Mouse (Mus musculus): ENCODE measurements around the gene Trim54.

Gene Trim54

GRCm38 (mm10) chr5:31105814-31106335 is 10.6 kb upstream of the Trim54 start, which contains the start of gene Dnajc5g:
Gene Dnajc5g, plus strand, starts transcription at chr5:31106285.
- no peak for DNase-seq (ENCODE audit: low spot score)

- DNase-seq (ENCODE audit: low spot score) = no peak
Measured at GRCm38 (mm10) chr5:31108000-31108490, 8.5 kb upstream of the Trim54 start, which contains the start of gene Slc30a3. Gene Slc30a3, minus strand, starts transcription at chr5:31108237.

DNA sequence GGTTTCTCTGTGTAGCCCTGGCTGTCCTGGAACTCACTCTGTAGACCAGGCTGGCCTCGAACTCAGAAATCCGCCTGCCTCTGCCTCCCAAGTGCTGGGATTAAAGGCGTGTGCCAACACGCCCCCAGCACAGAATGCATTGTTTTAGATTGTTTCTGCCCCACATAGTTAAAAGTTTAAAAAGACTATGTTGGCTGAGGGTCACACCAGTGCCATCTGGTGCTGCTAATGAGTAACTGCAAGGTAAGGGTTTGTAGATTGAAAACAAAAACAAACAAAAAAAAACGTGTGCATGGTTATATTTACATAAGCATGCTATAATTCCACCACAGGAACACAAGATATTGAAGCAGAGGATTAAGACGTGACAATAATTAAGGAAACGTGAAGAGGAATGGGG is 5.7 kb upstream of the Trim54 start:
- no peak for DNase-seq (ENCODE audit: low spot score)

GRCm38 (mm10) chr5:31116912-31117311 is 400 bp downstream of the Trim54 start:
- no peak for DNase-seq (ENCODE audit: low spot score)

GRCm38 (mm10) chr5:31121111-31121510 is 4.6 kb downstream of the Trim54 start:
- no peak for DNase-seq (ENCODE audit: low spot score)

DNA sequence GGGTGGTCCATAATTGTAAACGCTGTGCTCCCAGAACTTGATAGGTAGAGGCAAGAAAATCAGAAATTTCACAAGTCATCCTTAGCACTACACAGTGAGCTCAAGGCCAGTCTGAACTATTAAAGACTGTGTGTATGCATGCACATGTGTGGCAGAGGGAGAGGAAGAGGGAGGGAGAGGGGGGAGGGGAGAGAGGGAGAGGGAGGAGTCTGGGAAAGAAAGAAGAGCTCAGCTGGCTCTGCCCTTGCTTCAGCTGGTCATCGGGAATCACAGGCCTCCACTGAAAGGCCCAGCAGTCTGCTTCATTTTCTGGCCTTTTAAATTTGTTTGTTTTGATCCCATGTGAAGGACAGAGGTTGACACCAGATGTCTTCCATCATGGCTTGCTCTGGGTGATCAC is 7.0 kb downstream of the Trim54 start:
- no peak for DNase-seq (ENCODE audit: low spot score)

DNA sequence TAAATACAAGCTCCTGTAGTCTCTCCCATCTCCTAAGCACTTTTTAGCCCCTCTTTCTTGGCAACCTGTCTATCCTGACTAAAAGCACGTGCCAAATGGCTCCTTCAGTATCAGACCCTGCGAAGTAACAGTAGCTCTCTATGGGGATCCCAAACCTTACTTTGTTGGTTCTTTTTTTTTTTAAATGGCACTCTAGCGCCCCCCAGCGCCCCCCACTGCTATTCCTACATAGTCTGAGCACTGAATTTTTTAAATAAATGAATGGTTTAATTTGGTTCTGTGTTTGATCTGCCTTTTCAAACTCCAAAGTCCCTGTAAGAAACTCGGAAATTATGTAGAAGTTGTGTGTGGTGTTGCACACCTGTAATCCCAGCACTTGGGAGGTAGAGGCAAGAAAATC is 9.5 kb downstream of the Trim54 start:
- no peak for DNase-seq (ENCODE audit: low spot score)

DNA sequence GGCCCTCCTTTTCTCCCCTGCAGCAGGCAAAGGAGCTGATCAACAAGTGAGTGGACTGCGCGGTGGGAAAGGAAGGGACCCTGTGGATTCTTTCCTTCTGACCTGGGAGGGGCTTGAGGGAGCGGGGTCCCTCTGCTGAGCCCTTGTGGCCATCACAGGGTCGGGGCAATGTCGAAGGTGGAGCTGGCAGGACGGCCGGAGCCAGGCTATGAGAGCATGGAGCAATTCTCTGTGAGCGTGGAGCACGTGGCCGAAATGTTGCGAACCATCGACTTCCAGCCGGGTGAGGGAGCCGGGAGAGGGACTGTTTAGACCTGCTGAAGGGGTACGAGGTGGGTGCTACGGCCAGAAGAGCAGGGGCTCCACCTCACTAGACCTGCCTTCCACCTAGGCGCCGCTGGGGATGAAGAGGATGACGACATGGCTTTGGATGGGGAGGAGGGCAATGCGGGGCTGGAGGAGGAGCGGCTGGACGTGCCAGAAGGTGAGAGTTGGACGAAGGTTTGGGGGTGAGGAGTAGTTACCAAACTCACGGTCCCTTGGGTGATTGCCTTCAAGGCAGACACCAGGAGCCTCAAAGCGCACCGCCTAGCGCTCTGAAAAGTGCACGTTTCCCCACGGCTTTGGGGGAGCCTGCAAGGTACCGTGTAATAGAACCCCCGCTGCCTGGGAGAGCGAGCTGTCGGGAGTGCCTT is 20.4 kb downstream of the Trim54 start:
- DNase-seq (ENCODE audit: low spot score) = no peak

GRCm38 (mm10) chr5:31137658-31138057 is 21.1 kb downstream of the Trim54 start:
- DNase-seq (ENCODE audit: low spot score) = no peak

DNA sequence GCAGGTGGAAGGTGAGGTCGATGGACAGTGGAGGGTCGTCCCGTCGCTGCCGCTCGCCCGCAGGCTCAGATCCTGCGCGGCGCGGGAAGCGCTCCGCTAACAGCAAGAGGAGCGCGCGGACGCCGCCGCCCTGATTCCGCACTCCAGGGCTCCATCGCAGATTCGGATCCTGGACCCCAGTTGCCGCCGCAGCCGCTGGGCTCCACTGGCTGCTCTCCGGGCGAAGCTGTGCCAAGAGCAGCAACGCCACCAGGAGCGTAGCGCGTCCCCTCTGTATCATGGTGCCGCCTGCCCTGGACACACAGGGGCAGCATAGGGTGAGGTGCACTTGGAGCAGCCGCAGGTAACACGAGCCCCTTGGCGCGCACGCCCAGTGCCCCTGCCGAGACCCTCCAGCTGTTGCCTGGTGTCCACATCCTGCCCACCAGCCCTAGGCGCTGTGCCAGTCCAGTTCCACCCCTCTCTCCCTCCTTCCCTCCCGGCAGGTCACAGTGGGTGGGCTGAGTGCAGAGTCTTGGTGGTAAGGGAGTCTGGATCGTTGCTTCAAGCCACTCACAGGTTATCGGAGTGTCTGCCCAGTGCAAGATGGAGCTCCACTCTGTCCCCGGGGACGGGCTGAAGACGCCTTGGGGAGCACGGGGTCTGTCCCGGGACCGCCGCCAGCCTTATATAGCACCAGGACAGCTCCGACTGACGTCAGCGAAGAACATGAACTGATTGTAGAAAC is 21.9 kb downstream of the Trim54 start, which contains the start of gene Ucn:
Ucn (minus strand) TSS at position 589 of the 727 bp plus-strand sequence.
- DNase-seq (ENCODE audit: low spot score) = no peak

DNA sequence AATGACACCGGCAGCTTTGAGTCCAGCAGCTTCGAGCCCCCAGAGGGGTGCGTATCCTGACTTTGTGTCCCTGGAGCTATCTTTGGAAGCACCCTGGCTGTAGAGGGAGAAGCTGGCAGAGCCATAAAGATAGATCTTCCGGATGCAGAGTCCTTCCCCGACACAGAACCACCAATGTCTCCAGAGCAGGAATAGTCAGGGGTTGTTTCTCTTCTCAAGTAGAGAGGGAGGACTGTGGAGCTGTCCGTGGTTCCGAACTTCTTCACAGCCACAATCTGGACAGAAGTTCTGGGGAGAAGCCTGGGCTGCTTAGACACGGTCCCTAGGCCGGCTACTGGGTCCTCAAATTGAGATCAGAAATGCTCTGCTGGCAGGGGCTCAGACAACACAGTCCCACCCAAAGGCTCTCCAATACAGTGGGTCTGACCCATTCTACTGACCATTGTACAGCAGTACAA is 22.5 kb downstream of the Trim54 start:
- no peak for DNase-seq (ENCODE audit: low spot score)

DNA sequence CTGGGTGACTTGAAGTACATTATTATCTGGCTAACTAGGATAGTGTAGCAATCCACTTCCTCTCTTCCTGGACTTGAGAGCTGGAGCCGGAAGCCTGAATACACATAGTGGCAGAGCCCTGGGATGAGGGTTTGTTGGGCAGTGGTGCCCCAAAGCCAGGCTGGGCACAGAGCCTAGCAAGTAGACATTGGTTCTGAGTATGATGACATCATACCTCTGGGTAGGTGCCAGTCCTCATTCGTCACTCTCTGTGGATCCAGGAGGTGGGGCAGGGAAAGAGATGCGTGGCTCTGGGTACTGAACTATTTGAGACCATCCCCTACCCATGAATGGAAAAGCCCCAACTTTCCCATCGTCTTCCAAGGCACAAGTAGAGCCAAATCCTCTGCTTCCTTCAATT is 33.3 kb downstream of the Trim54 start:
- no peak for DNase-seq (ENCODE audit: low spot score)

- no peak for DNase-seq (ENCODE audit: low spot score)
Measured at GRCm38 (mm10) chr5:31151746-31152145, 35.2 kb downstream of the Trim54 start.

DNA sequence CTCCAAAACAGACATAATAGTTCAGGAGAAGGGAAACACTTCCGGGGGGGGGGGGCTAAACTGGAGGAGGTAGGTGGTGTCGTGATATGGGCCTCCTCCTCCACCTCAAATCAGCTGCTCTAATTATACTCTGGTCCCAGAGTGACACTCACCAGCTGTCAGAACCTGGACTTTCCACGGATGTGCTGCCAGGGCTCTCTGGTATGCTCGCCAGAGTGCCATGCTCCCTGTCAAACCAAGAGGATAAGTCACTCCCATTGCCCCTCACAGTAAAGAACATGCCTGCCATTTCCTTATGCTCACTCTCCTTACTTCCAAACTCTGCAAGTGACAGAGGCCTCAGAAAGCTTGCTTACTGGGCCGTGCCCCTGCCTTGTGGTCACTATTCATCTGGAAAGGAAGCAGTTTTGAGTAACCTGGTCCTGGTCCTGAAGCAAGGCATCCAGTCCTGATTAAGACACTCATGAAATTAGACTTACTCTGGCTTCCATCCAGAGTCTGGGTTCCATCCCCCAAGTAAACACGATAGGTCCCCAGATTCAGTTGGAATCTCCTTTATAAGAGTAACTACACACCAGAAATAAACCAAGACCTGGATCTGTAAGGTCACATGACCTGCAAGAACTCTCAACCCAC is 37.1 kb downstream of the Trim54 start:
- DNase-seq (ENCODE audit: low spot score) = no peak

GRCm38 (mm10) chr5:31154152-31154553 is 37.6 kb downstream of the Trim54 start, which contains the start of gene Mpv17:
Gene Mpv17, minus strand, starts transcription at chr5:31154251.
- DNase-seq (ENCODE audit: low spot score) = peak; percentile 63

DNA sequence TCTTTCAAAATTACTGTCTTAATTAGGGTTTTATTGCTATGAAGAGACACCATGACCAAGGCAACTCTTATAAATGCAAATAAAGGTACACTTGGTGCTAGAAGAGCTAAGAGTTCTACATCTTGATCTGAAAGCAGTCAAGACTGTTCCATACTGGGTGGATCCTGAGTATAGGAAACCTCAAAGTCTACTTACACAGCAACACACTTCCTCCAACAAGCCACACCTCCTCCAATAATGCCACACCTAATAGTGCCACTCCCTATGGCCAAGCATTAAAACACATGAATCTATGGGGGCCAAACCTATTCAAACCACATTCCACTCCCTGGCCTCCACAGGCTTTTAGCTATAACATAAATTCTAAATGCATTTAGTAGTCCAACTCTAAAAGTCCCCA is 46.0 kb downstream of the Trim54 start:
- no peak for DNase-seq (ENCODE audit: low spot score)

- no peak for DNase-seq (ENCODE audit: low spot score)
Measured at GRCm38 (mm10) chr5:31164878-31165277, 48.4 kb downstream of the Trim54 start.

- DNase-seq (ENCODE audit: low spot score) = no peak
Measured at GRCm38 (mm10) chr5:31168630-31169029, 52.1 kb downstream of the Trim54 start.

GRCm38 (mm10) chr5:31179301-31179765 is 62.8 kb downstream of the Trim54 start:
- no peak for DNase-seq (ENCODE audit: low spot score)

DNA sequence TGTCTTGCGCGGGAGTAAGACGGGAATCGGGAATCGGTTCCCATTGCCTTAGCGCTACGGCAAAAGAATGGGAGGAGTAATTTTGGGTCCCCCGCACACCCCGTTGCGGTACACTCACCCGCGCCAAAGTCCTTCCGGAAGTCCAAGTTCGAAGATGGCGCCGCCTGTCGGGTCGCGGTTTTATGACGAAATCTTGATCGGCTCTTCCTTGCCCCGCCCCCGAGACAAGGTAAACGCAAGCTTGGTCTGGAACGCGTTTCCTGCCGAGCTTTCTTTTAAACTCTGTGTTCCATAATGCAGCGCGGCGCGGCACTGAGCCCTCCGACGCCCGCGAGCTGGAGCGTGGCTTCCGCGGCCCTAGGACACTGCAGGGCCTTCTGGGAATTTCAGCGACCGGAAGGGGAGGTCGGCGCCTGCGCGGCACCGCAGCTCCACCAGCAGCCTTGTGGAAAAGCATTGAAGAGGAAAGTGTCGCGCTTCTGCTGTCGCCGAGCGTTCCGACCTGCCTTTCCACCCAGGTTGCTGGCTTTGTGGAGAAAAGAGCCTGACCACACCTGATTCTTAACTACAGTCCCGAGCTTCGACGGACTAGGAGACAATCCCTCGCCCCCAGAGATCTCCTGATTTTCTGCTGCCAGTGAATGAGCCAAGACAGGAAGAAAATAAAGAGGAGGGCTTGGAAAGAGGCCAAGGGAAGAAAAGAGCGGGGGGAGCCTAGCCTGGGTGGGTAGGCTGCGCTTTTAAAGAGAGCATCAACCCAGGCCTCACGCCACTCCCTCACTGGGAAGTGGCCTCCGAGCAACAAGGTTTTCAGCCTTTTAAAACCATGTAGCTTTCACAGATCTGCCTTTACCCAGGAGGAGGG is 63.5 kb downstream of the Trim54 start, which contains the start of the genes Gm29609 and Gtf3c2:
Gm29609 (minus strand) TSS at position 146 of the 865 bp plus-strand sequence.
Gtf3c2 (minus strand) TSS at position 379 of the 865 bp plus-strand sequence.
- DNase-seq (ENCODE audit: low spot score) = peak; percentile 90

- no peak for DNase-seq (ENCODE audit: low spot score)
Measured at GRCm38 (mm10) chr5:31181183-31181770, 64.8 kb downstream of the Trim54 start.
